Mouse (Mus musculus): ENCODE measurements around the gene Slco3a1.

Gene Slco3a1

GRCm38 (mm10) chr7:74347026-74347425, 207.6 kb downstream of the Slco3a1 start:
- DNase-seq (ENCODE audit: low spot score): no peak

GRCm38 (mm10) chr7:74346451-74346850, 208.1 kb downstream of the Slco3a1 start:
- DNase-seq (ENCODE audit: low spot score): no peak

GRCm38 (mm10) chr7:74341149-74341805, 213.3 kb downstream of the Slco3a1 start:
- no peak for DNase-seq (ENCODE audit: low spot score)

- no peak for DNase-seq (ENCODE audit: low spot score)
Observed at GRCm38 (mm10) chr7:74340419-74340954, 214.1 kb downstream of the Slco3a1 start.

- no peak for DNase-seq (ENCODE audit: low spot score)
Observed at GRCm38 (mm10) chr7:74337677-74338420, 216.7 kb downstream of the Slco3a1 start.

- DNase-seq (ENCODE audit: low spot score): no peak
Observed at GRCm38 (mm10) chr7:74332323-74332722, 222.3 kb downstream of the Slco3a1 start.

GRCm38 (mm10) chr7:74330858-74331726, 223.5 kb downstream of the Slco3a1 start:
- no peak for DNase-seq (ENCODE audit: low spot score)

- DNase-seq (ENCODE audit: low spot score): no peak
Observed at GRCm38 (mm10) chr7:74330117-74330857, 224.3 kb downstream of the Slco3a1 start.

- no peak for DNase-seq (ENCODE audit: low spot score)
Observed at GRCm38 (mm10) chr7:74329004-74329403, 225.6 kb downstream of the Slco3a1 start.

- DNase-seq (ENCODE audit: low spot score): no peak
Observed at GRCm38 (mm10) chr7:74327716-74328115, 226.9 kb downstream of the Slco3a1 start.

- DNase-seq (ENCODE audit: low spot score): no peak
Observed at GRCm38 (mm10) chr7:74325052-74325451, 229.5 kb downstream of the Slco3a1 start.

GRCm38 (mm10) chr7:74323683-74324082, 230.9 kb downstream of the Slco3a1 start:
- DNase-seq (ENCODE audit: low spot score): no peak

- no peak for DNase-seq (ENCODE audit: low spot score)
Observed at GRCm38 (mm10) chr7:74323194-74323593, 231.4 kb downstream of the Slco3a1 start.

- no peak for DNase-seq (ENCODE audit: low spot score)
Observed at GRCm38 (mm10) chr7:74320635-74321034, 233.9 kb downstream of the Slco3a1 start.

GRCm38 (mm10) chr7:74315836-74316435, 238.6 kb downstream of the Slco3a1 start:
- DNase-seq (ENCODE audit: low spot score): no peak

GRCm38 (mm10) chr7:74314276-74314675, 240.3 kb downstream of the Slco3a1 start:
- DNase-seq (ENCODE audit: low spot score): no peak

- no peak for DNase-seq (ENCODE audit: low spot score)
Observed at GRCm38 (mm10) chr7:74313279-74314105, 241.1 kb downstream of the Slco3a1 start.

- no peak for DNase-seq (ENCODE audit: low spot score)
Observed at GRCm38 (mm10) chr7:74311536-74311935, 243.0 kb downstream of the Slco3a1 start.

- no peak for DNase-seq (ENCODE audit: low spot score)
Observed at GRCm38 (mm10) chr7:74303611-74304300, 250.8 kb downstream of the Slco3a1 start.

- DNase-seq (ENCODE audit: low spot score): no peak
Observed at GRCm38 (mm10) chr7:74303081-74303480, 251.5 kb downstream of the Slco3a1 start.
